Mouse (Mus musculus) T-cell, adult 2 months (primary cell): ENCODE results near the gene Nkapd1.
"Not testable (repeated sequence)": the region's sequence is repeated elsewhere in the genome, so short reads cannot be mapped to it uniquely, and the experiment has no call there.

ENCODE experiments used
- DNase-seq: peaks from one replicate; pipeline ENCODE4 v3.0.0; 2022; ENCODE audit warnings: low spot score

The Nkapd1 gene

DNA sequence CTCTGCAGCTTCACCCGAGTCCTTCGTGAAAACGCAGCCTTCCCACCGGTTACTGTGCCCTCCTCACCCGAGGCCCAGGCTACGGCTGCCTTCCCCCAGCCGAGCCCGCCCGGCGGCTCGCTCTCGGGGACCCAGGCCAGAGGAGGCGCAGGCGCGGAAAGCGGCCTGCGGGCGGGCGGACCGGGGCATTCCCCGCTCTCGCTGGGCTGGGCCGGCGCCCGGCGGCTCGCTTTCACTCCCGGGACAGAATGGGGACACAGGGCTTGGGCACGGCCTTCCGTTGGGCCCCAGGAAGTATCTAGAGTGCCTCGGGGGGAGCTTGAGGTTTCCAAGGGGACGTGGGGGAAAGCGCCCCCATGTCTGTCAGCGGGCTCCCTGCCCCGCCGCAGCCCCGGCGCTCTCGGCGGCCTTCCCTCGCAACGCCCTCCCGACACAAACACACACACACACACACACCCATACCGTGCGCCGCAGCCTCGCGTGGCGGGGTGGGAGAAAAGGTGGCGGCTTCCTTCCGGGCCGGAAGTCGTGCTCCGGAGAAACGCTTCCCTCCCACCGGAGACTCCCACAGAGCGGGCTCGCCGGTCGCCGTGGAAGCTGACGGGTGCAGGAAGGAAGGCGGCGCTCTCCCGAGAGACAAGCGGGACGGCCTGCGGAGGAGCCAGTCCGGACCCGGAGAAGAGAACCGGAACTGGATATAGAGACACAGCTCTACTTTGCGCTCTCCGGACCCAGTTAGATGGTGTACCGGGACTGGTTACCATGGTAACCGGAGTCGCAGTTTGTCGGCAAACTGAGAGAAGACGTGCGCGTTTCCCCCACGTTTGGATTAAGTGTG, at the start of gene Nkapd1, which contains the start of gene Pih1d2:
TSS of gene Nkapd1 (minus strand) at position 699 of the 838 bp plus-strand sequence.
TSS of gene Pih1d2 (plus strand) at position 556 of the 838 bp plus-strand sequence.
- DNase-seq: peak; percentile 87

DNA sequence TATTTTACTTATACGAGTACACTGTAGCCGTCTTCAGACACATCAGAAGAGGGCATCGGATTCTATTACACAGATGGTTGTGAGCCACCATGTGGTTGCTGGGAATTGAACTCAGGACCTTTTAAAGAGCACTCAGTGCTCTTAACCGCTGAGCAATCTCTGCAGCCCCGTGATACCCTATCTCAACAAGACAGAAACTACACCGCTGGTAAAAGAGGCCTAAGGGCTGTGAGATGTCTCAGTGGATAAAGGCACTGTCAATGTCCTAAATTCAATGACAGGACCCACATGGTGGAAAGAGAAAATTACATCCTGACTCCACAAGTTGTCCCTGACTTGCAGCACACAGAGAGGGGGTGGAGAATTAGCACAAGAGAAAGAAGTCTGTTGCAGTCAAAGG, 49.2 kb upstream of the Nkapd1 start:
- no peak for DNase-seq

- no peak for DNase-seq
These were observed 47.6 kb upstream of the Nkapd1 start for GRCm38 (mm10) chr9:50664826-50665225.

GRCm38 (mm10) chr9:50660431-50660830, 43.2 kb upstream of the Nkapd1 start:
- peak; percentile 17 for DNase-seq

GRCm38 (mm10) chr9:50659392-50660217, 42.3 kb upstream of the Nkapd1 start, which contains the start of gene Dlat:
TSS of gene Dlat (minus strand) at chr9:50659780.
- peak; percentile 70 for DNase-seq

GRCm38 (mm10) chr9:50658941-50659388, 41.7 kb upstream of the Nkapd1 start:
- no peak for DNase-seq

DNA sequence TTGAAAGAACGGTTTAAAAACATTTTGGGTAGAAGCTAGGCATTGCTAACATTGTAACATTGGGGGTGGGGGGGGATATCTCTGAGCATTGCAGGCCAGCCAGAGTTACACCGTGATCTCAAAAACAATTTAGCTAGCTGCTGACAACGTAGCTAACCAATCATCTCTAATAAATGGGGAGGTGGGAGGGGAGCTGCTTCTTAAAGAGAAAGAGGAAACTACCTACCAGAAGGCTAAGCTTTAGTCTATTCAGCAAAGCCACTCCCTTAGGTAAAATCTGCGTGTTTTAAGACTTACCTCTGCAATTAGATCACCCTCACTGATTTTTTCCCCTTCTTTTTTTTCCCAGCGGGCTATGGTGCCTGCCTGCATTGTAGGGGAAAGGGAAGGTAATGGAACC, 41.1 kb upstream of the Nkapd1 start:
- no peak for DNase-seq

DNA sequence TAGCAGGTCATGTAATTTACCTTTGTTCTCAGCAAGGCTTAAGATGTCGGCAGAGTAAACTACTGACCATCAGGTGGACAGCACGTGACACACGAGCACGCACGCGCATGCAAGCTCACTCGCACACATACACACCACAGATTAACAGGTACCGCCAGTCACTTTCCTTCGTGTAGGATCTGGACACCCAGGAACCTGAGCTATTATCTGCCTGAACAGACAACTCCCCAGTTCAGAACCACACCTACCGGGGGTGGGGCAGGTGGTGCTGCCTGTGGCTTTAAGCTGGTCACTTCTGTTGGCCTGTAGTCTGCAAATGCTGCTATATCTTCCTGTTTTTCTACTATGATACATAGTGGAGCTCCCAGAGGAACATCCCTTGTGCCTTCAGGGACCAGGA, 33.2 kb upstream of the Nkapd1 start:
- no peak for DNase-seq

DNA sequence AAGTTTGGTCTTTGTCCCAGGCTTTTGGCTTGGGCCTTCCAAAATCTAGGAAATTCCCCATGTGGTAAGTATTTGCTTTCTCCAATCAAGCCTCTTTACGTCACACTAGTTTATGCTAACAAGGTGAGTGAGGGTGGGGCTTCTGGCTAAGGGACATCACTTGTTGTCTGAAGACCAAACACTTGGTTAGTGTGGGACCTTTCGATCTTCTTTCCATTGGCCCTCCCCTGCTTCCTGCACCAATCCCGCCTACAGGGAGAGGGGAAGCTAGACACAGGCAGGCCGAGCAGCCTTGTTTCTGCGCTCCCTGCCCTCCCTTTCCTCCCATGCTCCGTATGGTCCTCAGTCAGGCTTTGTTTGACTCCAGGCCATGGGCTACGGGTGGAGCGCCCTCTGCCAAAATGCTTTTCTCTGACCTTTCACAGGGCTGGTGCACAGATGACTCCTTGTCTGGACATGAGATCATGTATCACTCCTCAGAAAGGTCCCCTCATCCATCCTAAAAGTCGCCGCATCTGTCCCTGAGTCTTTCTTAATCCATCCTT, 29.6 kb upstream of the Nkapd1 start:
- DNase-seq: no peak

- no peak for DNase-seq
These were observed 17.0 kb upstream of the Nkapd1 start for GRCm38 (mm10) chr9:50634270-50634669.

DNA sequence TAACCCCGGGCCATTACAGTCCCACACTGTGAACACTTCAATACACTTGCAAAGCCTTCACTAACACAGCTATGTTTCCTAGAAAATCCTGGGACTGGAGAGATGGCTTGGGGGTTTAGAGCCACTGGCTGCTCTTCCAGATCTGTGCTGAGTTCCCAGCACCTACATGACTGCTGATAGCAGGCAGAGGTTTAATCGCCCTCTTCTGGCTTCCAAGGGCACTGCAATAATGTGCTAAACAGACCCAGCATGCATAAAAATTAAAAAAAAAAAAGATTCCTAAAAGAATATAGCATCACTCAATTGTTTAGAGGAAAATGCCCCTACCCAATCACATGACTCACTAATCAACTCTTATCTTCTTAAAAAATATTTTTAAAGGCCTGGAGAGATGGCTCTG, 15.8 kb upstream of the Nkapd1 start:
- DNase-seq: no peak

DNA sequence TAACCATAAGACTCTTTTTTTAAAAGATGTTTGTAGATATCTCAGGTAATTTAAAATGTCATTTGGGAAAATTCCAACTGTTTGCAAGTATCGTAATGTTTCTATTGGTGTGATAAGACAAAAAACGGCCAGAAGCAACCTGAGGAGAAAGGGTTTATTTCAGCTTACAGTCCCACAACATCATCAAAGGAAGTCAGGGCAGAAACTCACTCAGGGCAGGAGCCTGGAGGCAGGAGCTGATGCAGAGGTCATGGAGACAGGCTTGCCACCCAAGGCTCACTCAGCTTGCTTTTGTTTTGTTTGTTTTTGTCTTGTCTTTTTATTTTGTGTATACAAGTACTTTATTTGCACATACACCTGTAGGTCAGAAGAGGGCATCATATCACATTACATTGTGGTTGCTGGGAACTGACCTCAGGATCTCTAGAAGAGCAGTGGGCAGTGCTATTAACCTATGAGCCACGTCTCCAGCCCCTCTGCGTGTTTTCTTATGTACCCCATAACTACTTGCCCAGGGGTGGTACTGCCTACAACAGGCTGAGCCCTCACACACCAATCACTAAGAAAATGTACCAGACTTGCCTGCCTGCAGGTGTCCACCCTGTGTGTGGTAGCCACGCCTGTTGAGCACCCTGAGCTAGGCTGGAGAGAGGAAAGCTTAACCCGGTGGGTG, 14.9 kb upstream of the Nkapd1 start:
- DNase-seq: no peak

DNA sequence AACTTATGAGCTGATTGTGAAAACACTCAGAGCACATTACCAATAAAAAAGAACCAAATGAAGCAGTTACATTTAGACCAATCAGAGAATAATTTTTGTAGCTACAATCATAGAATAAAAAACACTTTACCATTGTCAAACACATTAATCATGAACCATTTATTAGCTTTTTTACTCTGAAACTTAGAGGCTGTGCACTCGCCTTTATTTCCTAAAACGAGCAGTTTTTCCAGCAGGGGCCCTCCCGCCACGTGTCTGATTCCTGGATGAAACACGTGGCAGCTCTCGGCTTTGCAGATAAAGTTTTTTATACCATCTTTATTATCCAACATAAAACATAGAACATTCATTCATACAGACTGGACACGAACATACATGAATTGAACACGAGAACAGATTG, 13.6 kb upstream of the Nkapd1 start:
- DNase-seq: not testable (repeated sequence)

DNA sequence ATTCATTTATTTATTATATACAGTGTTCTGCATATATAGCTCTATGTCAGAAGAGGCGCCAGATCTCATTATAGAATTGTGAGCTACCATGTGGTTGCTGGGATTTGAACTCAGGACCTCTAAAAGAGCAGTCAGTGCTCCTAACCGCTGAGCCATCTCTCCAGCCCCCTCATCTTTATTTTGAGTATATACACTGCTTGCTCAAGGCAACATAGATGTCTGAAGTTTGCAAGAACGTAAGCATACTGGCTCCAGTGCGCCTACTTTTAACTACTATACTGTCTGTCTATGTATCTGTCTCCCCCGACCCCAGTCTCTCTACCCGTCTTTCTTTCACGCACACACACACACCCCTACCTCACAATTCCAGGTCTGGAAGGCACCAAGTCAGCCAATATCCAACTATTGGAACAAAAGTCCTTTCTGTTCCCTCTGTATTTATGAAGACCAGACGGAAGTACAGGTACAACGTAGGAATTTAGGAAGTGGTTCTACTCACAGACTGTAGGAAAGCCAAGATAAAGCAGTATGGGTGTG, 598 bp upstream of the Nkapd1 start:
- DNase-seq: no peak

GRCm38 (mm10) chr9:50616161-50616560, 1.1 kb downstream of the Nkapd1 start:
- no peak for DNase-seq

- DNase-seq: no peak
These were observed 5.1 kb downstream of the Nkapd1 start for GRCm38 (mm10) chr9:50612115-50612514.

GRCm38 (mm10) chr9:50604338-50604737, 12.9 kb downstream of the Nkapd1 start:
- DNase-seq: no peak

DNA sequence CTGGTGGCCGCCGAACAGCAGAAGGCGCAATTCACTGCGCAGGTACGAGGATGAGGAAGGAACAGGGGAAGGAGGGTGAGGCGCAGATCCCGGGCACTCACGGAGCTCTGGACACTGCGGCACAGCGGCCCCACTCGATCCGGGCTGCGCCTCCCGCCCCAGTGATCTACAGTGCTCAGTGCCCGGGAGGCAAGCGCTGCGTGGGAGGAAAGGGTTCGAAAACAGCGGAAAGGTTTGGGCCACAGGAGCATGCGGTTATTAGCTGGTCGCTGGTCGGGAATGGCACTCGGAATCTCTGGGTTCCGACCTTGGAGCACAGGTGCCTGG, 13.3 kb downstream of the Nkapd1 start:
- no peak for DNase-seq

GRCm38 (mm10) chr9:50603189-50603997, 13.9 kb downstream of the Nkapd1 start, which contains the start of the genes Sdhd and Timm8b:
TSS of gene Sdhd (minus strand) at chr9:50603812.
TSS of gene Timm8b (plus strand) at chr9:50603910.
- DNase-seq: peak; percentile 95

GRCm38 (mm10) chr9:50602055-50602845, 15.0 kb downstream of the Nkapd1 start:
- DNase-seq: no peak
